Mouse (Mus musculus): ENCODE measurements around the gene Suclg2.

The Suclg2 gene

DNA sequence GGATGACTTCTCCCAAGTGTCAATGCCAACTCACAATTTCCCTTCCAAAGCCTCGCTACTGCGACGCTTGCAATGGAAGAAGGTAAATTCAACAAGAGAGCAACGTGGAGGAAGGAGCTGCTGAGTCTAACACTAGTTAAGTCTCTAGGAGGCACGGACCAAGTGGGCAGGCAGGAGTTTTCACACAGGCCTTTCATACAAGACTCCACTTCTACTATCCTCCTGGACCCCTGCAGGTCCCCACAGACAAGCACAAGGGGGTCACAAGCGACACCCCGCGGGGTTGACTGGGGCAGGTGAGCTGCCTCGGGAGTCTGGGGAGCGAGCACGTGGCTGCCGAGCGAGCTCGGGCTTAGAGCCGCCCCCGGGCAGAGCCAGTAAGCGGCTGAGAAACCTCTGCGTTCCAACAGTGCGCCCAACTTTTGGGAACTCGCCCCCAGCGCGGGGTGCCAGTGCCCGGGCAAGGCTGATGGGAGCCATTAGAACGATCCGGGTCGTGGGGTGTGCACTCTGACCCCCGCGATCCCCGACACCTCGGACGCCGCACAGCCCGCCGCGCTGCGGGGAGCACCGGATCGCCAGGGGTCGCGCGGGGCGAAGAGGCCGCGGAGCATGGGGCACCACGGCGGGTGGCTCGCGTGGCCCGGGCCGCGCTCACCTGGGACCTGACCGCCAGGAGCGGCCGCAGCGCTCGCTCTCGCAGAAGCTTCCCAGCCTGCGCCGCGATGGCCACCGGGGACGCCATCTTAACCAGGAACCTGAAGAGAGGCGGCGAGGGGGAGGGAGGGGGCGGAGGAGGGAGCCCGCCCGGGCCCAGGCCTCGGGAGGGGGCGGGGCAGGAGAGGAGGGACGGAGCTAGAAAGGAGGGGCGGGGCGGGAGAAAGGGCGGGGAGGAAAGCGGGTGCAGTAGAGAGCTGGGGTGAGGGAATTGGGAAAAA lies at the start of gene Suclg2:
Gene Suclg2, minus strand, starts transcription at position 770 of the 938 bp plus-strand sequence.
- DNase-seq (ENCODE audit: low spot score), result peak; percentile 88

DNA sequence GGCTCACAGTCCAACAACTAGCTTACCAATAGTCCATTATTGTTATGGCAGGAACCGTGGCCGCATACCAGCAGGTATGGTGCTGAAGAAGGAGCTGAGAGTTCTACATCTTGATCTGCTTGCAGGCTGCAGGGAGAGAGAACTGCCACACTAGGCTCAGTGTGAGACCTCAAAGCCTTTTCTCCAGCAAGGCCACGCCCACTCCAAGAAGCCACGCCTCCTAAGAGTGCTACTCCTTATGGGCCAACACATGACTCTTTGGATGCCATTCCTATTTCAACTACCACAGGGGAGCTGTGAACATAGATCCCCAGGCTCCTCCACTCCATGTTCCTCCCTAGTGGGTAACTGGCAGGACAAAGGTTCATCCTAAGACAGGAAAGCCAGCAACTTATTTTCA lies 48.0 kb upstream of the Suclg2 start:
- DNase-seq (ENCODE audit: low spot score), result no peak

DNA sequence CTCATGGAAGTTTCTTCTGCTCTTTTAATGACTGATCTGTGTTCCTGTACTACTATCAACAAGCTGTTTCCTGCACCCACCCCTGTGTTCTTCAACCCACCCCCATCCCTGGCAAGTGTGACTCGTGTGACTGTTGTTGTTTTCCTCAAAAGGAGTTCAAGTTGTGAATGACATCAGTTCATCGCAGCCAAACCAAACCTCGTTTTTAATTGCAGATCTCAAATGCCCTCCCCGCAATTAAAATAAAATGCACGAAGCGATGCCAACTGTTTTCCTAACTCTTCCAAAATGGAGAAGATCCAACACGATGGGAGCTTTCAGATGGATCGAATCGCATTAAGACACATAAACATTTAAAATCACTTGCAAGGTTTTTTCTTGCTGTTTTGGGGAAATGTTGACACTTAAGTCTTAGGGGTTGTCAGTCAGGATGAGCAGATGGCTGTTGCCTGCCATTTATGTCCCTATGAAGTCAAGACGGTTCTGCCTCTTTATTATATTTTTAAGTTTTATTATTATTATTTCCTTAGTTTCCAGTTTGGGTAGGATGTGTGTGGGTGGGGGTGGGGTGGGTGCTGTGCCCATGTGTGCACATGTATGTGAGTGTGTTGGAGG lies 41.1 kb upstream of the Suclg2 start:
- no peak for DNase-seq (ENCODE audit: low spot score)

DNA sequence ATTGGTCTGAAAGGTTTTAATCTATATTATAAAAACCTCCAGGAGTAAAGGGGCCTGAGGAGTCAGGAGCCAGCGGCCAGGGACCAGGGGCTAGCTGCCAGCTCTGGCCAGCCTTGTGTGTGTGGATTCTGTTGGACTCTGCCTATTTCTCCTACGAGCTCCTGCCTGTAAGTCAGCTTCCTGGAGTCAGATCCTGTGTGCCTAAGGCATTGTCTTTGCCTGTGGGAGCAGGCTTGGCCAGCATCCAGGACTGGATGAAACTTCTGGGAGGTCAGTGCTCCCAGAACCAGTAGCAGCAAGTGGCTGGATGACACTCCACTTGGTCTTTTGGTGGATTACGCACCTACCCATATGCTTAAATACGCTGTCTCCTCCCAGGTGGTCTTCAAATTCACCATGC lies 23.8 kb upstream of the Suclg2 start:
- no peak for DNase-seq (ENCODE audit: low spot score)

DNA sequence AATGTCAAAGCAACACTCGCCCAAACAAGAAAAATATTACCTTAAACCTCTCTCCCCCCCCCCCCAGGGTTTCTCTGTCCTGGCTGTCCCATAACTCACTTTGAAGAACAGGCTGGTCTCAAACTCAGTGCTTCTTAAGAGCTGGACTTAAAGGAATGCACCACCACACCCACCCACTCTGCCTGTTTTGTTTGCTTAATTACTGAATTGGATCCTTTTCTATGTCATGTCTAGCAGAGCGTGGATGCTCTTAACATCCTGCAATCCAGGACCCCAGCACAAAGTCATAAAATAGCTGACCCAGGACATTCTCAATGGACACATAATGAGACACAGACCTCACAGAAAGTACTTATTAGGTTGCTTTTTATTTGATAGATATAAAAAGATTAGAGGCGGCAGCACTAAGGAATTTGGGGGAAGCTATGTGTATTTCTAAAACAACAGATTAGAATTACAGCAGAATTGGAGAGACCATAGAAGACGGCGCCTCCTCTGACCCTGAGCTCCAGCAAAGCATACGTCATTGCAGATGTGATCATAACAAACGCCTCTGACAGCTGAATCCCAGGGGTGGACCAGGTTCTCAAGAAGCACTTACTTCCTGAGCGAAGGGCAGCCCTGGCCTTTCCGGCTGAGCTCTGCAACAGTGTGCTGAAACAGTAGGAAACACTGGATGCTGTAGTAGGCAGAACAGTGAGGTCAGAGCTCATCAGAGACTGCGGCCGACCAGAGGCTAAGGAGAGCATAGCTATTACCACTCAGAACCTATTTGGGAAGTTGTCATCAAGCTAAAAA lies 13.2 kb upstream of the Suclg2 start:
- DNase-seq (ENCODE audit: low spot score), result peak; percentile 30

DNA sequence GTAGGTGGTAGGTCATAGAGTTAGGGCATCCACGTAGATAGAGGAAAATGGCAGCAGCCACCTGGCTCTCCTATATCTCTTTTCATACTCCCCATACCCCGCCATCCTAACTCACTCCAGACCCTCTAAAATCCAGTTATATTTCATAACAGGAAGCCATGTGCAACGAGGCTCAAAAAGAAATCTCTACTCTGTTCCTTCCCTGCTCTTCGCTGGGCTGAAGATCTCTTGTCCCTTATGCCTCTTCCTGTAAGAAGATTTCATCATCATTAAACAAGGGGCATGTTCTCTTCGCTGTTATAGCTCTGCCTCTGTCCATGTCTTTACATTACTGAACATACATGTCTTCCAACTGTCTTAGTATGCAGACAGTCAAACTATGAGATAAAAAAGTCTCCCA lies 10.8 kb upstream of the Suclg2 start:
- DNase-seq (ENCODE audit: low spot score), result no peak

DNA sequence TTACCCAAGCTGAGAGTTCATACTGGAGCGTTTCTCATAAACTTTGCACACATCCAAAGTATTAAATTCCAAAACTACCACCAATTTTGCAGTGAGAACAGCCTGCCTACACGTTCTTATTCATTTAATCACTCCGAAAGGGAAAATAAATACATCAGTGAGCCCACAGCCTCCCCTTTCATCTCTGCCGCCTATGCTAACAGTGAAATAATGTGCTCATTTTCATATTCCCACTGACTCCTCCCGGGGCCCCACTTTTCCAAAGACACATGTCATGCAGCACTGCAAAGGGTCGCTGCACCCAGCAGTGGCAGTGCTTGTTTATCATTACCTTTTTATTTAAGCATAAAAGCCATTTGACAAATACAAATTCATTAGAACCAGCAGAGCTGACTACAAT lies 6.7 kb upstream of the Suclg2 start:
- DNase-seq (ENCODE audit: low spot score), result no peak

DNA sequence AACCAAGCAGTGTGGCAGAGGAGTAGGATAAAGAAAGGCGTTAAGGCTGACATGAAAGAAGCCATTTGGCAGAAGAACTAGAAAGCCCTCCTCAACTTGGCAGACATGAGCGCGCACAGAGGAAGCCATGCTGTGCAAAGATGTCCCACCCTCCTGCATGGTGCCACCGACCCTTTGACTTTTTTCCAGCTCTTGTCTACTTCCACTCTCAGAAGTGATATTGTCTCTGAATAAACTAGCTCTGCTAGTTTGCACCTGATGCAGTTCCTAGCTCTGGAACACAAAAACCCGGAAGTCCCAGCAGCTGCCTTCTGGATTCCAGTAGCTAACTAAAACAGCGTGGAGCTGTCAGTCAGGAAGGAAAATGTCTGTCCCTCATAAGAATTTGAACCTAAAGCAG lies 4.8 kb upstream of the Suclg2 start:
- DNase-seq (ENCODE audit: low spot score), result no peak

DNA sequence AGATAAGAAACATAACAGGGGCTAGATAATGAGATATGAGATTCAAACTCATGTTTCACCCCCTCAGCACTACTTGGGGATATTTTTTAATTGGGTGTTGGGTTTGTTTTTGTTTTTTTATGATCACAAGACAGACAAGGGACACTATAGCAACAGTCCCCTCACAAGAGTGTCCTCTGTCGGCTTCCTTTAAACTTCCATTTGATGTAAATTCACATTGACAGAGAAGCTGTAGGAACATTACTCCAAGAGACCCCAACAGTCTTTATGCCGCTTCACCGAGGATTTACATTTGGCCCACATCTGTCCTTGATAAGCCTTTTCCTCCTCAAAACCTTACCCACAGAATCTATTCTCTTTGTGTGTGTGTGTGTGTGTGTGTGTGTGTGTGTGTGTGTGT lies 1.2 kb upstream of the Suclg2 start:
- peak; percentile 72 for DNase-seq (ENCODE audit: low spot score)

DNA sequence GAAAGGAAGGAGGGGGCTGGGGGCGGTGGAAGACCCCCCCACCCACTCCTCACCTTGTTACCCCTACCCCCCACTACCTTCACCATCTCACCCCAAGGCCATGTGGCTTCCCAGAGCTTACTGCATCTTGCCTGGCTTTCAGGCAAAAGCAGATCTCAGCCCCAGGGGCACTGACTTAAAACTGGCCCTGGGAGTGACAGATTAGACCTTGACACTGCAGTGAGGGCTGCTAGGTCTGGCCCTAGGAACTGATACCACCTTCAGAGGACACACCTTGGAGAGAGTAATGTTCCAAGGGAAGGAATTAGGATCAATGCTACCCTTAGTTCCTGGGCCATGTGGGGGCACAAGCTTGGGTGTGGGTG lies 351 bp upstream of the Suclg2 start:
- DNase-seq (ENCODE audit: low spot score), result no peak

DNA sequence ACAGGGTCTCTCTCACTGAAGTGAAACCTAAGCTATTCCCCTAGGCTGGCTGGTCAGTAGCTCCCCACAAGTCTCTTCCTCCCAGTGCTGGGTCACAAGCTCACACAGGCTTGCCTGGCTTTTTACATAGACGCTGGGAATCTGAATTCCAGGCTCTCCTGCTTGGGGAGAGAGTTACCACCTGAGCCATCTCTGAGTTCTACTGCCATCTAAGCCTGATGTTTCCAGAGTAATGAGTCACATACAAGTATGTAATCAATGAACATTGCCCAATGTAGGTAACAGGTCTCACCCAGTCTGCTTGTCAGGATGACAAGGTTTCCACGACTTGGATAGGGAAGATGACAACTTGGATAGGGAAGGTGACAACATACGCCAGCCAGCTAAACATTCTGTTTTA lies 1.5 kb downstream of the Suclg2 start:
- no peak for DNase-seq (ENCODE audit: low spot score)

DNA sequence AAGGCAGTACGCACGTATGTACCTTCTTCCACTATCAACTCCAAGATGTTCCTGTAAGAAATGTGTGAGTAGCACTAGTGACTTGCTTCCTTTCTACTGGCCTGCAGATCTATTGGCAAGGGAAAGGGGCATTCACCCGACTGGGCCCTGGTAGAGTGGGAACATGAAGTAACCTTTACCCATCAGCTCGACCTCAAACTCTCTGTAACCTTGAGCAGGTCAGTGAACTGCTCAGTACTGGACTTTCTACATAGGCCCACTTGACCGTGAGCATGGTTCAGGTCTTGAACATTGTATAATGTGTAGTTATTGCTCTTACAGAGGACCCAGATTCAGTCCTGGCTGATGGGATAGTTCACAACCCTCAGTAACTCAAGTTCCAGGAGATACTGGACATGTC lies 2.1 kb downstream of the Suclg2 start:
- DNase-seq (ENCODE audit: low spot score), result no peak

DNA sequence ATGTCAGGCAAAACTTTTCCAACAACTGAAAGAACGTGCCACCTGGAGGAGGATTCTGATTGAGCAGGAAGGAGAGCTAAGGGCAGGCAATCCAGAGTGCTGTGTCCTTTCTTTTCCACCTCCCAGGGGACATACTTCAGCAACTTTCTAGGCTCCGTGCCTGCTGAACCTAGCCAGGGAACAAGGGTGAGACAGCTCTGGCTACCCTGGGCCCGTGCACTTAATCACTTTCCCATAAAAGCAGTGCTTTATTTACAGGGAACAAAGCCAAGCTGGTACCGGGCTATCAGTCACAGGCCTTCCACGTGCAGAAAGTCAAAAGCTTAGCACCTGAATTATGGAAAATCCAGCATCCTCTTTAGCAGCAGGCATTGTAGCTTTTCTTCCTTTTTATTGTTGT lies 5.4 kb downstream of the Suclg2 start:
- no peak for DNase-seq (ENCODE audit: low spot score)

DNA sequence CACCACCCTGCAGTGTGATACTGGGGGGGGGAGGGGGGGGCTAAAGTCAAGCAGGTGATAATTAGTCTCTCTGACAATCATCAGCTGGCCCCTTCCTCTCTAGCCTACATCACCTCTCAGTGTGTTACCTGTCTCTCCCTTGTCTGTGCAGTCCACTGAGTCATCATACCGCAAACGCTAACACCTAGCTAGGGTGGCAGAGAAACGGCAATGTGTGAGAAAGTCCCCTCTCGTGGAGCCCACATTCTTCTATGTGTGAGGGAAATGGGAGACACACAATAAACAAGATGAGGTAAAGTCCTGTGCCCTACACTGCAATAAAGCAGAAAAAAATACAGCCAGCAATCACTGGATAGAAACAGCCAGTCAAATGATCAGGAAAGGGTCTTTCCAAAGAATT lies 6.5 kb downstream of the Suclg2 start:
- DNase-seq (ENCODE audit: low spot score), result no peak

DNA sequence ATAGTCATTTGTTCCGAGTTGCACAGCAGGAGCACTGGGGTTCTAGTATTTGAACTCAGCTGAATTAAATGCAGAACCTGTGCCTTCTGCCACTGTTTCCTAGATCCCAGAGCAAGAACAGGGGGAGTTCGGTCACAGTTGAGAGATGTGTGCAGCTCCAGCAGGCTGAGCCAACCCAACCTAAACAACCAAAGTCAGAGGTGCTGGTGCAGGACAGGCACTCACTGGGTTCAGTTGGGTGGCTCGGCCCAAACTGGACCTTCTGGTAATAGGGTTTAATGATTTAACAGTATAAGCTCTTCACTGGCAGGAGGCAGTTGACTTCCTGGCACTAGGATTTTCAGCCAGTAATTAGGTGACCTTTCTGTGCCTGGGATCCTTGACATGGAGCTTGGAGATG lies 6.9 kb downstream of the Suclg2 start:
- no peak for DNase-seq (ENCODE audit: low spot score)

DNA sequence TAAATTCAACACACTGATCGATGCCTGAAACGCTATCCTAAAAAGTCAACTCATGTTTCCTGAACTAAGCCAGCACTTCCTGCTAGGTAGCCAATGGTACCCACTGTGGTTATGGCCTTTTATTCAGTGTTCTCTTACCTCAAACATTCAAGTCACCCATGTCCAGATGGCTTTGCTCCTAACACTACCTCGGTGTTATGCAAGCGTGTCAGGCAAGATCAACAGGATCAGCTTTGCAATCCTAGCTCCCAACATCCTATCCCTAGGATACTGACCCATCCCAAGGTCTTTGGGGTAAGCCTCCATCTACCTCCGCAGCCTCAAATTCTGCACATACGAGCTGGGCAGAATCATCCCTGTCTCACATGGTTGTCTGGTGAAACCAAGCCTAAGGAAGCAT lies 7.7 kb downstream of the Suclg2 start:
- DNase-seq (ENCODE audit: low spot score), result no peak

DNA sequence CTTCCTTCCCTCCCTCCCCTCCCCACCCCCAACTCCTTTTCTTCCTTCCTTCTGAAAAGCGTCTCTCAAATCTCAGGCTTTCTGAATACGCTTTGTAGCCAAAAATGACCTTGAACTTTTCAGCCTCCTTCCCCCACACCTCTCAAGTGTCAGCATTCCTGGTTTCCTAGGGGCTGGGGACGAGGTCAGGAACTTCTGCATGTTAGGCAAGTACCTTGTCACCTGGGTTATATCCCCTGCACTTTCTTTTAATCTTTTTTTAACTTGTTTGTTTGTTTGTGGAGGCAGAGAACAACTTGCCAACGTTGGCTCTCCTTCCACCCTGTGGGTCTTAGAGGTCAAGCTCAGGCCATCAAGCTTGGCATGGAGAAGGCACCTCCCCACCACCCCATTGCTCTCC lies 9.1 kb downstream of the Suclg2 start:
- no peak for DNase-seq (ENCODE audit: low spot score)

DNA sequence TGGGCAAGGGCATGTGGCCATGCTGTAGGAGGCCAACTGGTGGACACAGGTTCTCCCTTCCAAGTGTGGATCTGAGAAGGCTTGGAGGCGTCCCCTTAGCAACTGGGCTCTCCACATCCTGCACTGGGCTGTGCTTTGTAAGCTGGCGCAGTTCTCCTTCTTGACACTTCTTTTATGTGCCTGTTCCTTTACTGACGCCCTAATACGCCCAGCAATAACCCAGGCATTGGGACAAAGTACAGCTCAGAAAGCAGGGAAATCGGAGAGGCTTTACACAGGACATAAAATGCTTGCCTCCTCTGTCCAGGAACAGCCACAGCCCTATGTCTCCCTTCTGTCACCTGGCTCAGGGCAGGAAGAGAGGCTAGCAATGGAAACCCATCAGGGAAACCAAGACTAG lies 9.5 kb downstream of the Suclg2 start:
- DNase-seq (ENCODE audit: low spot score), result no peak

DNA sequence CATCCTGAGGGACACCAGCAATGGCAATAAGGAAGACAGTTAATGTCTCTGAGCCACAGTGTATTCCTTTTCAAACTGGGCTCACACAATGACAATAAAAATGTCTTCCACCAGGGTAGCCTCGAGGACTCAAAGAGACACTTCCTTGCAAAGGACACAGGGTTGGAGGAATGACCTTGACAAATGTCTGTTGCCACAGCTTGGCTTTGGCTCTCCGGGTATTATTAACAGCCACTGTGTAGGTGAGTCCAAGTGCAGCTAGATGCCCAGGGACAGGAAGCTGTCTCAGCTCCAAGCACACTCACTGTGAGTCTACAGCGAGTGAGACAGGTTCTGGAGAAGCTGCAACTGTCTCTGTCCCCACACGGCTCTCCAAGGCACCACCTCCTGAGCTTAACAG lies 14.0 kb downstream of the Suclg2 start:
- no peak for DNase-seq (ENCODE audit: low spot score)

DNA sequence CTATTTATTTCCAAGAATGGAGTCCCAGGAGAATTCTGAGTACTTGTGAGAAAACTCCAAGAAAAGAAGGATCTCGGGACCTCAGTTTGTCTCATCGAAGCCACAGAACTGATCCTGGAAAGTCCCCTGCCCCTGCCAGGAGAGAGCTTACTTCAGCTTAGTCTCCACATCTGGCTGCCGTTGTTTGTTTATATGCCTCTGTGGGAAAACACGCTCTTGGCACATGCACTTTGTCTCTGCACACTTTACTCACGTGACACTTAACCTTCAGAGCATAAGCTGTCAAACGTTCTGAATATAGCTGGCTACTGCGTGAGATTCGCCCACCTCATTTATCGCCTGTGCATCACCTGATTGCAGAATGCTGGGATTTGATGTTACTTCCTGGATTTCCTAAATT lies 16.4 kb downstream of the Suclg2 start:
- DNase-seq (ENCODE audit: low spot score), result no peak

DNA sequence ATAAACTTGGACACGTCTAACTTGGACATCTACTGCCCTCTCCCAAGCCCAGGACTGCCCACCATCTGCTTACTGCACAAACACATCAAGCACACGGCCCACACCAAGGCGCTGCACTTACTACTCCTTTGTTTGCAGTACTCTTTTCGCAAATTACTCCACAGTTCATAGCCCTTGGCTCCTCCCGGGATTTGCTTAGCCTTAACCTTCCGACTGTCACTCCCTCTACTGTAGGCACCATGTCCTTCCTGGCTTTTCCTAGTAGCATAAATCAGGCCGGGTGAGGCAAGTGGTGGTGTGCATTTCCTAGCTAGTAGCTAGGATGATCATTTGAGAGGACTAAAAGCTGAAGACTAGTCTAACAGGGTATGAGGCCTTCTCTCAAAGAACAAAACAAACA lies 16.8 kb downstream of the Suclg2 start:
- no peak for DNase-seq (ENCODE audit: low spot score)

DNA sequence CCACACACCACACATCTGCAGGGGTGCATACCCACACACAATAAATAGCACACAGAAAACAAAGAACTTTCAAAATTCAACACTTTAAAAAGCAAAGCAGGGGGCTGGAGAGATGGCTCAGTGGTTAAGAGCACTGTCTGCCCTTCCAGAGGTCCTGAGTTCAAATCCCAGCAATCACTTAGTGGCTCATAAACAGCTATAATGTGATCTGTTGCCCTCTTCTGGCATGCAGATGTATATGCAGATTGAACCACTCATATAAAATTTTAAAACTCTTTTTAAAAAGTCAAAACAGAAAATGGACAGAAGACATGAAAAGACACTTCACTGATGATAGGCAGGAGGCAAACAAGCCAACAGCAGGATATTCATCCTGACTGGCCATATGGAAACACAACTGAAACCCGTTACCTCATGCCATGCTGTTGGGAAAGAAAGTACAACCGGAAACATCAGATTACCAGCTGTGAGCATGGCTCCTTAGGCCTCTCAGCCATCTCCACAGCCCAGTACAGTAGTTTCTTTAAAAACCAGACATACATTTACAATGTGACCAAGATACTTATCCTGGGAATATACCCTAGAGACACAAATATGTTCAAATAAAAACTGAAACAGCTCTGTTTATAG lies 17.5 kb downstream of the Suclg2 start:
- no peak for DNase-seq (ENCODE audit: low spot score)

DNA sequence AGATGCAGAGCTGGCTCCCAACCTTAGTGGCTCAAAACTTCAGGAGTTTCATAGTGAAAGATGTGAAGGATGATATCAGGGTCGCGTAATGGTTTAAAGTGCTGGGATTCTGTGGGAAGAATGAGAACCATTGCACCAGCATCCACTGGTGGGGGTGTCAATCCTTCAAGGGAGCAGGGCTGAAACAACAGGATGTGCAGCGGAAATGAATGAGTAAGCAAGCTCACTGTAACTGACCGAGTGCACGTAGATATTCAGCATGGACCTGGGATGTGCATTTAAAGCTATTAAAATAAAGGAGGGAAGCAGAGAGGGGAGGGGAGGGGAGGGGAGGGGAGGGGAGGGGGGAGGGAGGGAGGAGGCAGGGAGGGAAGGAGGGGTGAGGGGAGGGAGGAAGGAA lies 18.4 kb downstream of the Suclg2 start:
- no peak for DNase-seq (ENCODE audit: low spot score)

All from retina, embryonic 14.5 days (tissue).